Mouse (Mus musculus) frontal cortex, postnatal 10 days (tissue): ENCODE measurements around the gene Sytl1.

Source experiments
- DNase-seq, 2 experiments: peaks; one replicate each; pipeline ENCODE4 v3.0.0; 2022; ENCODE audit warnings: low spot score in 2 of 2, mixed read lengths in 1 of 2

Sytl1 gene

GRCm38 (mm10) chr4:133212562-133213267 lies 50.2 kb downstream of the Sytl1 start:
- peak; percentile 66 to 80 for DNase-seq

GRCm38 (mm10) chr4:133211751-133212561 lies 51.0 kb downstream of the Sytl1 start, which contains the start of the genes Cd164l2 and Gpr3:
Cd164l2 (plus strand) TSS chr4:133212131.
Gpr3 (minus strand) TSS chr4:133212536.
- no peak for DNase-seq

- DNase-seq: no peak
These were observed 52.0 kb downstream of the Sytl1 start for GRCm38 (mm10) chr4:133210788-133211390.

GRCm38 (mm10) chr4:133210023-133210787 lies 52.7 kb downstream of the Sytl1 start:
- DNase-seq: no peak

- DNase-seq: peak in 1 of 2 experiments; percentile 58
These were observed 53.5 kb downstream of the Sytl1 start for GRCm38 (mm10) chr4:133209366-133209765.

GRCm38 (mm10) chr4:133204379-133204778 lies 58.5 kb downstream of the Sytl1 start:
- DNase-seq: no peak

- no peak for DNase-seq
These were observed 59.3 kb downstream of the Sytl1 start for GRCm38 (mm10) chr4:133203591-133203990.
